Mouse (Mus musculus) granulocyte monocyte progenitor cell, adult 5-6 weeks (primary cell): ENCODE results near the gene Ifi35. TPM values are rescaled to one million over a fixed set of nuclear protein-coding genes. Genes with fewer than 3 reads are reported as not detected.
"Not testable (repeated sequence)": the region's sequence is repeated elsewhere in the genome, so short reads cannot be mapped to it uniquely, and the experiment has no call there.

Source experiments
- ATAC-seq: replicated peaks from 2 replicates; pipeline ENCODE4 v1.8.0; 2016; ENCODE audit warnings: mild to moderate bottlenecking, moderate TSS enrichment, inconsistent platforms; ENCODE audit not compliant: poor library complexity, severe bottlenecking
- total RNA-seq, 2 experiments: library from RNA; stranded (forward) in 1 of 2; stranded (reverse) in 1 of 2; fragments of 200-712, 200-1000 nt in 1 of 2; fragments of >200 nt in 1 of 2; fragmentation: Nextera tagmentation in 1 of 2; gene quantifications; 2 replicates each; pipeline ENCODE4 v1.2.3; 2014 to 2017

Ifi35 gene
- total RNA-seq, 2 experiments from 2014 or later = 26.9 to 27.7 TPM

GRCm38 (mm10) chr11:101446319-101446718 is 1.9 kb upstream of the Ifi35 start:
- ATAC-seq = no peak

GRCm38 (mm10) chr11:101446860-101447259 is 1.3 kb upstream of the Ifi35 start:
- not testable (repeated sequence) for ATAC-seq

- no peak for ATAC-seq
These were observed 421 bp upstream of the Ifi35 start for GRCm38 (mm10) chr11:101447786-101448185.

GRCm38 (mm10) chr11:101448899-101449298 is 692 bp downstream of the Ifi35 start:
- ATAC-seq = peak; percentile 28

- not testable (repeated sequence) for ATAC-seq
These were observed 1.4 kb downstream of the Ifi35 start for GRCm38 (mm10) chr11:101449596-101449995.

- peak; percentile 49 for ATAC-seq
These were observed 2.2 kb downstream of the Ifi35 start for GRCm38 (mm10) chr11:101450394-101450793.

GRCm38 (mm10) chr11:101451536-101451935 is 3.3 kb downstream of the Ifi35 start:
- no peak for ATAC-seq

GRCm38 (mm10) chr11:101452093-101452774 is 4.0 kb downstream of the Ifi35 start:
- no peak for ATAC-seq

GRCm38 (mm10) chr11:101454702-101455101 is 6.5 kb downstream of the Ifi35 start:
- ATAC-seq = no peak

GRCm38 (mm10) chr11:101455627-101456026 is 7.4 kb downstream of the Ifi35 start:
- ATAC-seq = no peak

GRCm38 (mm10) chr11:101457631-101458030 is 9.4 kb downstream of the Ifi35 start:
- no peak for ATAC-seq

- ATAC-seq = no peak
These were observed 10.0 kb downstream of the Ifi35 start for GRCm38 (mm10) chr11:101458217-101458616.

- ATAC-seq = no peak
These were observed 11.5 kb downstream of the Ifi35 start for GRCm38 (mm10) chr11:101459716-101460115.

GRCm38 (mm10) chr11:101460321-101460720 is 12.1 kb downstream of the Ifi35 start:
- no peak for ATAC-seq

- ATAC-seq = no peak
These were observed 13.9 kb downstream of the Ifi35 start for GRCm38 (mm10) chr11:101462141-101462540.

GRCm38 (mm10) chr11:101462583-101463440 is 14.6 kb downstream of the Ifi35 start:
- peak; percentile 23 for ATAC-seq

GRCm38 (mm10) chr11:101464211-101465100 is 16.2 kb downstream of the Ifi35 start, which contains the start of gene Rnd2:
Rnd2 (plus strand) TSS chr11:101464999.
- peak; percentile 13 for ATAC-seq

- peak; percentile 26 for ATAC-seq
These were observed 17.1 kb downstream of the Ifi35 start for GRCm38 (mm10) chr11:101465101-101465868.

GRCm38 (mm10) chr11:101465869-101466551 is 17.8 kb downstream of the Ifi35 start, which contains the start of gene Vat1:
Vat1 (minus strand) TSS chr11:101466230.
- ATAC-seq = peak; percentile 37
